Mouse (Mus musculus): ENCODE results near the gene Slc26a6. TPM values are rescaled to one million over a fixed set of nuclear protein-coding genes. Genes with fewer than 3 reads are reported as not detected.

The Slc26a6 gene
- total RNA-seq, 2 experiments from 2014 or later = 35.8 to 38.1 TPM

DNA sequence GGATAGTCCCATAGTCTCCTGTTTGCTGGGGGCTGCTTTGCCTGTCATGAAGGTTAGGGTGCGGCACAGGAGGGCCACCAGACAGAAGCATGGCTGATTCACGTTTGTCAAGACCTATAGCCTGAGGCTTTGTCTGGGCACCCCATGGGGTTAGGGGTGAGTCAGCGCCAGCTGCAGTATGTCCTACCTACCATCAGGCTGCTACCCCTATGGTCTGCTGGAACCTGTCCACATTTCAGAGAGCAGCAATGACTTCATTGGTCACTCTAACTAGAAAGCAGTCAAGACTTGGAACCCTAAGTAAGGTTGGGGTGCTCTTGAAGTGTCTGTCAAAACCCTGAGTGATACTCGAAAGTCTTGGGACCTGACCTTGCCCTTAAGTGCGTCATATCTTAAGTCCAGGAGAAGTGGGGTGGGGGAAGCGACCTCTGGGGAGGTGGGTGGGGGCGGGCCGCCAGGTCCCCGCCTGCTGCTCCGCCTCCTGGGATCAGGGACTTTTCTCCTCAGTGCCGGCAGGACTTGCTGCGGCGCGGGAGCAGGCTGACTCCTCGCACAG is 100.1 kb downstream of the Slc26a6 start, which contains the start of gene Col7a1:
Gene Col7a1 (plus strand): TSS at position 506 of the 556 bp plus-strand sequence.
- no peak for DNase-seq (ENCODE audit: low spot score in 2 of 2)

DNA sequence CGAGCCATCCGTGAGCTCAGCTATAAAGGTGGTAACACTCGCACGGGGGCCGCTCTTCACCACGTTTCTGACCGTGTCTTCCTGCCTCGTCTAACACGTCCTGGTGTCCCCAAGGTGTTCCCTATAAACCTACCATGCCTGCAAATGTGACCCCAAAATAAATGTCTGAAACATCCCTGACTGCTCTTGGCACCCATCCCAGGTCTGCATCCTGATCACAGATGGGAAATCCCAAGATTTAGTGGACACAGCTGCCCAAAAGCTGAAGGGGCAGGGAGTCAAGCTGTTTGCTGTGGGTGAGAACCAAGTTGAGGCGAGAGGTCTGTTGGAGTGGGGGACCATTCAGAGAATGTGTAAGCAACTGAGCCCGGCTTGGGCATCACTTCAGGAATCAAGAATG is 102.2 kb downstream of the Slc26a6 start:
- no peak for DNase-seq (ENCODE audit: low spot score in 2 of 2)

DNA sequence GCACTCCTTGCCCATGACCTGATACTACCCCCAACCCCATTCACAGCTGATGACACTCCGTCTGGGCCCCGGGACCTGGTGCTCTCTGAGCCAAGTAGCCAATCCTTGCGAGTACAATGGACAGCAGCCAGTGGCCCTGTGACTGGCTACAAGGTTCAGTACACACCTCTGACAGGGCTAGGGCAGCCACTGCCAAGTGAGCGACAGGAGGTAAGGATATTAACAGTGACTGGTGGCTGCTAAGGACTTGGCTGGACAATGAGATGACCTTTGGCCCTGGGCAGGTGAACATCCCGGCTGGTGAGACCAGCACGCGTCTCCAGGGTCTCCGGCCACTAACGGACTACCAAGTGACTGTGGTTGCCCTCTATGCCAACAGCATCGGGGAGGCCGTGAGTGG is 102.8 kb downstream of the Slc26a6 start:
- DNase-seq (ENCODE audit: low spot score in 2 of 2) = no peak

Small RNA genes within 50 kb of the gene (microRNA-seq; reads per million reads assigned to microRNA genes)
- 0 reads per million in 2 experiments for gene Gm23156

Other genes with a start within 250 kb of the Slc26a6 start
- 10 to 100 TPM; 47.3 to 51.1 TPM for gene Arih2, start 203.9 kb upstream of the Slc26a6 start, total RNA-seq (2021)
- gene Slc25a20, start 191.2 kb upstream of the Slc26a6 start, total RNA-seq (2021) = 10 to 100 TPM; 19.2 to 21.0 TPM
- 10 to 100 TPM; 54.9 to 60.6 TPM for gene Prkar2a, start 164.0 kb upstream of the Slc26a6 start, total RNA-seq (2021)
- 100 to 1,000 TPM; 180 to 190 TPM for gene Ip6k2, start 69.5 kb upstream of the Slc26a6 start, total RNA-seq (2021)
- 10 to 100 TPM; 40.7 to 43.4 TPM for gene Nckipsd, start 44.9 kb upstream of the Slc26a6 start, total RNA-seq (2021)
- 10 to 100 TPM; 64.6 to 78.9 TPM for gene Celsr3, start 27.0 kb upstream of the Slc26a6 start, total RNA-seq (2021)
- under 1 TPM in 1 of 2 experiments, not detected in 1; 0.39 TPM for gene Tmem89, start 61.3 kb downstream of the Slc26a6 start, total RNA-seq (2021)
- 100 to 1,000 TPM; 348 to 361 TPM for gene Uqcrc1, start 83.3 kb downstream of the Slc26a6 start, total RNA-seq (2021)
- 1 to 10 TPM; 3.9 to 4.8 TPM for gene Col7a1, start 100.3 kb downstream of the Slc26a6 start, total RNA-seq (2021)
- gene Ucn2, start 132.7 kb downstream of the Slc26a6 start, total RNA-seq (2021) = under 1 TPM in 1 of 2 experiments, not detected in 1; 0.41 TPM
- gene Pfkfb4, start 138.5 kb downstream of the Slc26a6 start, total RNA-seq (2021) = 10 to 100 TPM; 20.9 to 26.7 TPM
- 10 to 100 TPM; 37.7 to 47.2 TPM for gene Shisa5, start 185.3 kb downstream of the Slc26a6 start, total RNA-seq (2021)
- gene Trex1, start 206.5 kb downstream of the Slc26a6 start, total RNA-seq (2021) = 10 to 100 TPM; 11.9 to 13.2 TPM
- gene Atrip, start 220.8 kb downstream of the Slc26a6 start, total RNA-seq (2021) = 10 to 100 TPM; 28.5 to 29.9 TPM
- gene Ccdc51, start 229.2 kb downstream of the Slc26a6 start, total RNA-seq (2021) = 1 to 10 TPM; 6.1 to 7.3 TPM
- gene Tma7, start 229.3 kb downstream of the Slc26a6 start, total RNA-seq (2021) = 100 to 1,000 TPM; 331 to 333 TPM
- gene Plxnb1, start 242.1 kb downstream of the Slc26a6 start, total RNA-seq (2021) = 10 to 100 TPM; 87.8 to 89.8 TPM

Measured in layer of hippocampus, postnatal 10 days (tissue).